Mouse (Mus musculus) lung, adult 2 months (tissue): Measurements from ENCODE around the gene Ppfia4.

Experiments
- CTCF ChIP-seq: fragments of 200-500 bp; IDR thresholded peaks from 2 replicates; pipeline ENCODE4 v1.5.1; 2011; ENCODE audit warnings: mild to moderate bottlenecking, low read length, control low read depth; ENCODE audit not compliant: insufficient read depth
- POLR2A ChIP-seq: fragments of 200-500 bp; IDR thresholded peaks from 2 replicates; pipeline ENCODE4 v1.6.1; 2011; ENCODE audit warnings: low read depth, mild to moderate bottlenecking, control low read depth, low read length, borderline replicate concordance; ENCODE audit errors: extremely low read depth

- TF ChIP-seq POLR2A (no peak), CTCF (no peak)
These were observed 16.4 kb downstream of the Ppfia4 start for GRCm38 (mm10) chr1:134316361-134316760.
